Mouse (Mus musculus) lung, postnatal 0 days (tissue): ENCODE measurements around the gene Cutc.

Experiments
- CTCF ChIP-seq: IDR thresholded peaks from 2 replicates; pipeline ENCODE4 v1.5.1; 2016; ENCODE audit warnings: antibody characterized with exemption, mild to moderate bottlenecking
- EP300 ChIP-seq: IDR thresholded peaks from 2 replicates; pipeline ENCODE4 v1.6.1; 2016; ENCODE audit warnings: antibody characterized with exemption, mild to moderate bottlenecking, control low read depth

DNA sequence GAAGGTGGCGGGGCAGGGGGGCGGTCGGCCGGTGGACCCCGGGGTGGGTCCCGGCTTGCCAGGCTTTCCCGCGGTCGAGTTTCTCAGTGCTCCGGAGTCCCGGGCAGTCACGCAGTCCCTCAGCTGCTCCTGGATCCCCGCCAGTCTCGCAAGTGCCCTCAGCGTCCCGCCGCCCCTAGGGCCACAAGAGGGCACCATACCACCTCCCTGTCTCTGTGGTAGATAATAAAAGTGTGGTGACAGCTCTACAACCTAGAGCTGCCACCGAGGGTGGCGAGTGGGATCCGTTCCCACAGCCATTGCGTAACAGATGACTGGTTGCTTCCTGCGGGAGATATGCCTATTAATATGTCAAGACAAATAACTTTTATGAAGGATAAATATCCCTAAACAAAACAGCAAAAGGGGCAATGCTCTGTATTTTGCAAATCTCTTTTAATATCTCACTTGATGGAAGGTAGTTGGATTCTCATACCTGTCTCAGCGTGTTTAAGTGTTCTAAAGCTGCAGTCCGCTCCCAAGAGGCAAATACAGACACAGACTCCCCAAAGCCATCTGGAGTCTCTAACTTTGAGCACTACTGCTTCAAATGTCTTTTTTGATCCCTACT is 535 bp downstream of the Cutc start:
- peak; percentile 86 for TF ChIP-seq CTCF
- TF ChIP-seq EP300, result peak; percentile 16
